Mouse (Mus musculus) heart, adult 2 months (tissue): ENCODE measurements around the gene Actg1. TPM values are rescaled to one million over a fixed set of nuclear protein-coding genes. Genes with fewer than 3 reads are reported as not detected.

Experiments used
- DNase-seq, 2 experiments: peaks; one replicate each; pipeline ENCODE4 v3.0.0; 2021
- H3K27ac ChIP-seq: fragments of 200-600 bp; 2 replicates; pipeline ENCODE4 v1.8.1; 2022
- H3K27me3 ChIP-seq: fragments of 200-500 bp; 2 replicates; pipeline ENCODE4 v1.6.1; 2012; ENCODE audit warnings: mild to moderate bottlenecking, low read length, inconsistent platforms, mixed read lengths; ENCODE audit not compliant: control insufficient read depth, insufficient read depth
- H3K36me3 ChIP-seq: fragments of 200-500 bp; 2 replicates; pipeline ENCODE4 v1.6.1; 2012; ENCODE audit warnings: low read length, inconsistent platforms; ENCODE audit not compliant: control insufficient read depth, insufficient read depth
- H3K4me1 ChIP-seq: fragments of 200-500 bp; 2 replicates; pipeline ENCODE4 v1.6.1; 2011; ENCODE audit warnings: low read length; ENCODE audit not compliant: control insufficient read depth, insufficient read depth
- H3K4me3 ChIP-seq: fragments of 200-600 bp; 2 replicates; pipeline ENCODE4 v1.8.1; 2022
- H3K79me2 ChIP-seq: fragments of 200-500 bp; replicated peaks from 2 replicates; pipeline ENCODE4 v1.6.1; 2012; ENCODE audit warnings: mild to moderate bottlenecking, inconsistent platforms, low read length, moderate library complexity, mixed read lengths; ENCODE audit not compliant: control insufficient read depth, insufficient read depth
- H3K9ac ChIP-seq: fragments of 200-500 bp; 2 replicates; pipeline ENCODE4 v1.6.1; 2012; ENCODE audit warnings: low read depth, mild to moderate bottlenecking, control low read depth, inconsistent platforms, low read length, mixed read lengths
- CTCF ChIP-seq: fragments of 200-600 bp; IDR thresholded peaks from 2 replicates; pipeline ENCODE4 v1.8.1; 2022; ENCODE audit warnings: antibody characterized with exemption, mild to moderate bottlenecking, moderate library complexity
- EP300 ChIP-seq: fragments of 200-500 bp; IDR thresholded peaks from 2 replicates; pipeline ENCODE4 v1.6.1; 2011; ENCODE audit warnings: low read depth, low read length, control low read depth; ENCODE audit not compliant: insufficient read depth
- POLR2A ChIP-seq: fragments of 200-500 bp; IDR thresholded peaks from 2 replicates; pipeline ENCODE4 v1.6.1; 2011; ENCODE audit warnings: mild to moderate bottlenecking, low read depth, low read length, control low read depth; ENCODE audit not compliant: insufficient read depth
- WGBS: fragments of 180-500 bp; shearing (Covaris S2); methylation state at CpG from one replicate; pipeline ENCODE4 v1.1.7; 2018; 5-methylcytosine and 5-hydroxymethylcytosine counted together
- intact Hi-C: fragments of 180-260 bp; cut with DNase I; formaldehyde crosslinking; loops from one replicate; pipeline ENCODE4 v1.15.1; 2025
- polyA plus RNA-seq: library from polyadenylated mRNA; depleted of rRNA; stranded (reverse); fragments of >200 nt; gene quantifications from 2 replicates; pipeline ENCODE4 v1.2.3, GENCODE M21; 2012
- total RNA-seq, 2 experiments: library from RNA; stranded (reverse); gene quantifications; 2 replicates each; pipeline ENCODE4 v1.2.3; 2021

Actg1 gene
- total and polyA plus RNA-seq, 3 experiments: 222 to 510 (median 321) TPM

DNA sequence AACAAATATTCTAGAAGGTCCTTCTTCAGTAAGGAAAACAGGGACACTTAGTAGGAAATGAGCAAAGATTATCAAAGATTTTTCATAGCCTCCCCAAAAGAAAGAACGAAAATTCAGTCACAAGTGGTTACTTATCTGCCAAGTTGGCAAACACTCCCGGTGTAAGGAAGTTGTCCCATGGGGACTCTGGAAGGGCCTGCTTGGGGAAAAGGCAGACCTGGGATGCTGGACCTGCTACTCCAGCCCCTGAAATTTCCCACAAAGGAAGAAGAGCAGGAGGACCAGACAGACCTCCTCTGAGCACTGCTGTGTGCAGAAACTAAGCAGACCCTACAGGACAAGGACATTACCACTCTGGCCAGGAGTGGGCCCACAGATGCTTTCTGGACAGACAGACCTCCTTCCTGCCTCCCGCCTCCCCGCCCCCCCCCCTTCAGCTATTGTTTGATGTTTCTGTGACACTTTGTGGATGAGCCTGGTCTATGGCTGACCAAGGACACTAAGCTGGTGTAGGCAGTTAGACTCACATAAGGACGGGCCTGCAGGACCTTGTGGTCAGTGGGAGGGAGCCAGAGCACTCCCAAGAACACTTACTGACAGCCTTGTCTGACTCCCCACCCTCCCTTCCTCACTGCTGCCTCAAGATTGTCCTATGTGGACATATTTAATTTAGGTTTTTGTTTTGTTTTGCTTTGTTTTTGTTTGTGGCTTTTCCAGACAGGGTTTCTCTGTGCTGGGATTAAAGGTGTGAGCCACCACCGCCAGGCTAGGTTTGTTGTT is 34.2 kb downstream of the Actg1 start:
- Histone ChIP-seq H3K9ac (no peak overlapping the region), H3K27ac (no peak overlapping the region), H3K4me3 (no peak overlapping the region), H3K36me3 (no peaks in the 10 kb centered on the region), H3K27me3 (no peaks in the 10 kb centered on the region), H3K4me1 (peaks cover 3% of the 10 kb centered on the region), H3K79me2 (no peaks in the 10 kb centered on the region)
- TF ChIP-seq CTCF: no peak
- no peak for TF ChIP-seq POLR2A
- no peak for TF ChIP-seq EP300
- intact Hi-C loops: no loop called here
- WGBS: 58% methylated on average over 6 of the region's 6 CpGs
- DNase-seq: no peak

DNA sequence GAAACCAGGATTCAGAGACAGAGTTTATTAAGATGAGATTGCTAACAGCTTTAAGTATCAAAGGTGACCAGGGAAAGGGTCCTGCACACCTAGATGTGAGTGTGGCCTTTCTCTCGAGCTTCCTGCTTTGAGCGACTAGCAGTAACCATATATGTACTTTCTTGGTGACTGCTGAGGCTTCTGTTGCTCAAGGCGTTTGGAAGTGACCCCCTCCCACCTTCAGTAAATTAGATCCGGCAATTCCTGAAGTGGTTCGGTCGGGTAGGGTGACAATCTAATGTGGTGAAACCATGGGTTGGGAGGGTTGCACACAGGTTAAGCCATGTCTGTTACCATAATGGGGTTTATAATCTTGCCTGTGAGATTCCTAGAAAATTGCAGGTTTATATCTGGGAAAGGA is 36.3 kb downstream of the Actg1 start:
- Histone ChIP-seq H3K36me3 (no peaks in the 10 kb centered on the region), H3K4me3 (no peak overlapping the region), H3K9ac (no peak overlapping the region), H3K27me3 (no peaks in the 10 kb centered on the region), H3K4me1 (peaks cover 7% of the 10 kb centered on the region), H3K79me2 (no peaks in the 10 kb centered on the region), H3K27ac (no peak overlapping the region)
- TF ChIP-seq POLR2A (no peak), CTCF (no peak), EP300 (no peak)
- intact Hi-C loops: no loop called here
- DNase-seq: no peak
- WGBS: 96% methylated on average over 6 of the region's 6 CpGs

DNA sequence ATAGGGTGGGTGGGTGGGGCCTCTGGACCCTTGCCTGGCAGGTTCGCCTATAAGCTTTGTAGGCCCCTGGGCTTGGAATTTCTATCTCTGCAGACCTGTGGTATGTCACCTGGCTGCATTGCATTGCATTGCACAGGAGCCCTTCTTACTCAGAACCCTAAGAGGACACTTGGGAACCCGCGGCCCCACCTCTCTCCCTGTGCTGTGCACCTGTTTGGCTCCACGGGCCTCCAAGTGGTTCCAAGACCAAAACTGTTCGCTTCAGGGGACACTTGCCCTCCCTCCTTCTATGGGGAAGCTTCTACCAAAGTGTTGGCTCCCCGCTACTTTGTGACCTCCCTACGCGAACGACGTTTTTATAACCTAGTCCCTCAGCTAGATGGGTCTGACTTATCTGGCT is 36.8 kb downstream of the Actg1 start:
- 75% methylated on average over 10 of the region's 10 CpGs for WGBS
- TF ChIP-seq POLR2A (no peak), EP300 (no peak), CTCF (no peak)
- H3K4me3 ChIP-seq: no peak overlapping the region
- no peaks in the 10 kb centered on the region for H3K36me3 ChIP-seq
- H3K27ac ChIP-seq: no peak overlapping the region
- no peaks in the 10 kb centered on the region for H3K79me2 ChIP-seq
- intact Hi-C loops: no loop called here
- H3K27me3 ChIP-seq: no peaks in the 10 kb centered on the region
- H3K4me1 ChIP-seq: peaks cover 6% of the 10 kb centered on the region
- DNase-seq: peak in 1 of 2 experiments; percentile 21
- H3K9ac ChIP-seq: no peak overlapping the region

DNA sequence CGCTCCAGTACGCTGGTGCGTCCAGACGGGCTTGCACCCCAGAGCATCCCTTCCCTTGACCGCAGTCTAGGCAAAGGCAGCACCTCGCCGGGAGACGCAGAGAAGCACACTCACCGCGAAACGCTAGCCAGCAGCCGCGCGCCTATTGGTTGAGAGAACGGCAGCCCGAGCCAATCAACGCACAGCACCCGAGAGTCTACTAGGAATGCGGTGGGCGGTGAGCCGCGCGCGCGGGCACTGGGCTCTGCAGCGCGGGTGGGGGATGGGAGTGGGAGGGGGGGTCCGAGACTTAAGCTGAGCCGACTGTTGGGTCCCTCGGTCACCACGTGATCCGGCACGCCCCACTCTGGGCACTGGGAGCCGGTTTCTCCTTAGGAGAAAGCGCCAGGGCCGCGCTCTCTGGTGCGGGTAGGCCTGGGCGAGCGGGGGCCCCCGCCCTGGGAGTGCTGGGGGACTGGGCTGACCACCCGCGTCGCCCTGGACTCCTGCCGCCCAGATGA is 37.5 kb downstream of the Actg1 start:
- Histone ChIP-seq H3K79me2 (no peaks in the 10 kb centered on the region), H3K27ac (peak overlapping the region; percentile 38; the same call in 1 of the 2 replicates), H3K4me1 (peaks cover 7% of the 10 kb centered on the region), H3K27me3 (no peaks in the 10 kb centered on the region), H3K9ac (peak overlapping the region; percentile 66), H3K36me3 (no peaks in the 10 kb centered on the region), H3K4me3 (peak overlapping the region; percentile 61)
- intact Hi-C loops: no loop called here
- TF ChIP-seq POLR2A: no peak
- 0 out of 2 replicates have a peak, but pooled peaks have one; percentile 12 for TF ChIP-seq EP300
- DNase-seq: peak; percentile 88 to 92
- 4% methylated on average over 45 of the region's 45 CpGs for WGBS

DNA sequence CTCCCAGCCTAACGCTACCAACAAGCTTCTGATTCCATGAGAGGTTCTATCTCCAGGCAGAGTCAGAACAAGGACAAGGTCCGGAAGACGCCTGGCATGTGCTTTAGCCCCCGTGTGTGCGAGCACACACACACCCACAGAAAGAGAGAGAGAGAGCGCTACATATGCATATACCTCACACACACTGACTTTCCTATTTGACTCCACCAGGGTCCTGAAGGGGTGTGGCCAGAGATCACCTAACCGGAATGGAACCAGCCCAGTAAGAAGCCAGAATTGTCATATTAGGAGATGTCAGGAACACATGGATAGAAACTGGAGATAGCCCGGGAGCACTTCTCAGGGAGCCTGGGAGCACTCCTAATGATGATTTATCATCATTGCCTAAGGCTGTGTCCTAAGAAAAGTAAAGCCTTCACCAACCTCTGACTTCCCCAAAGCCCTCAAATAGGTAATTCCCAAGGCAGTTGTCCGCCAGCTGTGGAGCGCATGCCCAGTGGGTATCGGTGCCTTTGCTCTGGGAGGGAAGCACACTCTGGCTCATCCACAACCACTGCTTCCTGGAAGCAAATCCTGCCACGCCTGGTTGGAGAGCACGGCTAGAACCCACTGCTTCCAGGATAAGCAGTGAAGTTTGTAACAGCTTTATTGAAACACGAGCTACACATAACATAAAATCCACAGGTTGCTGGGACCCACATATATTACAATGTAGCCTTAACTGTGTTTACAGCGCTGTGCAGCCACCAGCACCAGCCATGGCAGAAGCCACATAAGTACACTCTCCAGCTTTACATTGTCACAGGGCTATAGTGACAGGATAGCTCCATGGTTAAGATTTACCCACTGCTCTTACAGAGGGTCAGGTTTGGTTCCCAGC is 39.7 kb downstream of the Actg1 start:
- WGBS: 54% methylated on average over 15 of the region's 15 CpGs
- H3K36me3 ChIP-seq: no peaks in the 10 kb centered on the region
- intact Hi-C loops: loop anchor here (5.0 kb wide), 1 partner anchor 141 kb away; no protein-coding TSS in a partner anchor
- no peak overlapping the region for H3K9ac ChIP-seq
- H3K4me3 ChIP-seq: no peak overlapping the region
- peaks cover 13% of the 10 kb centered on the region for H3K4me1 ChIP-seq
- H3K27ac ChIP-seq: no peak overlapping the region
- no peaks in the 10 kb centered on the region for H3K79me2 ChIP-seq
- DNase-seq: peak in 1 of 2 experiments; percentile 14
- H3K27me3 ChIP-seq: no peaks in the 10 kb centered on the region
- no peak for TF ChIP-seq POLR2A
- TF ChIP-seq CTCF: no peak
- TF ChIP-seq EP300: no peak
